Mouse (Mus musculus): ENCODE measurements around the gene Hist1h2an.
"Not testable (repeated sequence)": the region's sequence is repeated elsewhere in the genome, so short reads cannot be mapped to it uniquely, and the experiment has no call there.

GRCm38 (mm10) chr13:21811539-21811938 is 24.5 kb upstream of the Hist1h2an start, which contains the start of gene Hist1h4m:
- TF ChIP-seq CTCF, EP300 (IDR thresholded peaks at IDR 0.05; ENCODE audit: low read depth): not testable (repeated sequence)

All from heart, postnatal 0 days (tissue).